Mouse (Mus musculus): ENCODE results near the gene Atxn1.

DNA sequence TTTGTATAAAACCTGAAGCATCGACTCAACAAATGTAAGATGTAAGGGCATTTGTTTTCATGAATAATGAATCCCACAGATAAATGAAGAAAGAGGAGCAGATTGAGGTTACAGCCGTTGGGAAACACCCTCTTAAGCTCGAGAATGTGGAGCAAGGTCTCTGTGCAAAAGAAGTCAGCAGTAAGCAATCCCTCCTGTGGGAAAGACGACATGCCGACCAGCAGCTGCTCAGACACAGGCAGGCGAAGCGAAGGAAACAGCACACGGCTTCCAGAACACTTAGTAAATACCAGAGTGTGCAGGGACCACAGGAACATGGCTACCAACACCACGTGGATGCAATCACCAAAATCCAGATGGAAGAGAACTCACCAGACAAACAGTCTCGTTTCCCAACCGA is 294.8 kb downstream of the Atxn1 start:
- TF ChIP-seq POLR2A (IDR thresholded peaks at IDR 0.05; ENCODE audit: low read depth, low read length) (no peak), CTCF (IDR thresholded peaks at IDR 0.05; ENCODE audit: extremely low read depth, insufficient read length, insufficient replicate concordance, low read depth, low read length) (no peak)
